9 mouse cellular contexts compared by ENCODE assay signal in the genomic region with DNA sequence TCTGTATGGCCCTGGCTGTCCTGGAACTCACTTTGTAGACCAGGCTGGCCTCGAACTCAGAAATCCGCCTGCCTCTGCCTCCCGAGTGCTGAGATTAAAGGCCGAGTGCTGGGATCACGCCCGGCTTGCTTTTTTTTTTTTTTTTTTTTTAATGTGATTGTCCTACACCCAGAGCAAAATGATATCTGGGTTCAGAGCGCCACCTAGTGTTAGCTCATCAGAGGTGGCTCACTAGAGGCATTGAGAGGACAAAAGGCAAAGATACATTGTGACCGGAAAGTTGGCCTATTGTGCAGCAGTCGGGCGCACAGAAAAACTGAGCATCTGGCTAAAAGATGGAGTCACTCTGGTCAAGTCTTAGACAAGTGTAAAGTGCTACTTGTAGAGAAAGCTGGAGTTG. TPM values are rescaled to one million over a fixed set of nuclear protein-coding genes. Genes with fewer than 3 reads are reported as not detected.
DNase-seq lines count a peak whose midpoint lies in the region; ATAC-seq and TF ChIP-seq lines count a peak whose summit lies in the region.
"Had no signal": no experiment of that assay in that cellular context is flagged by ENCODE, and none has a peak within 500 bp of the region (broad histone marks: within the 10 kb centered on the region; RNA-seq: fewer than 3 reads in every experiment).

No protein-coding gene starts in this region.

- no peak overlapping the region for H3K4me3 ChIP-seq in forebrain, postnatal 0 days (ENCODE audit: low read depth, low read length)
- no peak overlapping the region for H3K4me3 ChIP-seq in hindbrain, embryonic 13.5 days

- peaks cover 7% of the 10 kb centered on the region; the same call in 1 of the 2 replicates for H3K4me1 ChIP-seq in forebrain, postnatal 0 days (ENCODE audit: insufficient read depth)
- peaks cover 26% of the 10 kb centered on the region for H3K4me1 ChIP-seq in hindbrain, embryonic 13.5 days (replicated peaks)

- no peak overlapping the region for H3K27ac ChIP-seq in forebrain, postnatal 0 days (ENCODE audit: low read depth, low read length)
- H3K27ac ChIP-seq in hindbrain, embryonic 13.5 days, result no peak overlapping the region

- H3K27me3 ChIP-seq in forebrain, postnatal 0 days (ENCODE audit: insufficient read depth, low read length), result no peaks in the 10 kb centered on the region
- H3K27me3 ChIP-seq in hindbrain, embryonic 13.5 days, result no peaks in the 10 kb centered on the region

- peak; percentile 68 for DNase-seq in Muller cell, postnatal 12 days (ENCODE audit: inconsistent ontology term)
- DNase-seq in cerebellum, adult 11 months, result peak; percentile 85
- DNase-seq in forebrain, postnatal 0 days, result peak; percentile 92
- DNase-seq in layer of hippocampus, postnatal 25 days (ENCODE audit: extremely low spot score in 1 of 2, low spot score in 1 of 2), result peak; percentile 66 to 92
- DNase-seq in lung, postnatal 25 days (ENCODE audit: low spot score), result peak; percentile 89
- DNase-seq in right cerebral cortex, postnatal 10 days (ENCODE audit: low spot score in 2 of 2), result peak; percentile 83 to 90
- DNase-seq in urinary bladder, postnatal 14 days (ENCODE audit: low spot score), result peak; percentile 88

- H3K9me3 ChIP-seq in forebrain, postnatal 0 days (ENCODE audit: low read length), result no peaks in the 10 kb centered on the region
- no peaks in the 10 kb centered on the region for H3K9me3 ChIP-seq in hindbrain, embryonic 13.5 days

- H3K36me3 ChIP-seq in forebrain, postnatal 0 days (ENCODE audit: insufficient read depth), result peaks cover 12% of the 10 kb centered on the region
- H3K36me3 ChIP-seq in hindbrain, embryonic 13.5 days, result peaks cover 17% of the 10 kb centered on the region

- 19% methylated on average over 10 of the region's 10 CpGs for WGBS in forebrain, postnatal 0 days
- WGBS in hindbrain, embryonic 13.5 days, result 21% methylated on average over 10 of the region's 10 CpGs

- TF ChIP-seq CTCF in forebrain, postnatal 0 days (IDR thresholded peaks at IDR 0.05; ENCODE audit: low read depth), result peak; percentile 81

- H3K9ac ChIP-seq in forebrain, postnatal 0 days, result no peak overlapping the region
- no peak overlapping the region for H3K9ac ChIP-seq in hindbrain, embryonic 13.5 days

- H3K4me2 ChIP-seq in forebrain, postnatal 0 days (ENCODE audit: low read depth), result no peak overlapping the region
- H3K4me2 ChIP-seq in hindbrain, embryonic 13.5 days, result no peak overlapping the region

- ATAC-seq in forebrain, postnatal 0 days, result peak; percentile 63; the same call in 1 of the 2 replicates
- peak; percentile 33; the same call in 1 of the 2 replicates for ATAC-seq in hindbrain, embryonic 13.5 days (ENCODE audit: low FRiP score)

RNA-seq across cellular contexts. Expression of gene Mif, which starts 6.6 kb away (rescaled TPM):
- 598 and 704 TPM in 2 replicates for total RNA-seq in forebrain, postnatal 0 days (2014; rRNA removed)
- polyA plus RNA-seq in forebrain, postnatal 0 days (2015; fragmentation: Nextera tagmentation; extraction: Ambion mirVana), result 2,127 and 2,602 TPM in 2 replicates
- 1,531 and 1,576 TPM in 2 replicates for polyA plus RNA-seq in hindbrain, embryonic 13.5 days (2015; fragmentation: Nextera tagmentation; extraction: Ambion mirVana)
- 100 to 1,000 TPM; 420 to 504 TPM for total RNA-seq in layer of hippocampus, postnatal 25 days (2021)

RNA-seq across cellular contexts. Expression of gene Gstt2, which starts 16.2 kb away (rescaled TPM):
- total RNA-seq in forebrain, postnatal 0 days (2014; rRNA removed), result 4.5 and 5.1 TPM in 2 replicates
- polyA plus RNA-seq in forebrain, postnatal 0 days (2015; fragmentation: Nextera tagmentation; extraction: Ambion mirVana), result 7.4 and 7.8 TPM in 2 replicates
- polyA plus RNA-seq in hindbrain, embryonic 13.5 days (2015; fragmentation: Nextera tagmentation; extraction: Ambion mirVana), result 6.9 and 7.1 TPM in 2 replicates
- total RNA-seq in layer of hippocampus, postnatal 25 days (2021), result 1 to 10 TPM; 2.2 to 4.5 TPM

RNA-seq across cellular contexts. Expression of gene Gstt4, which starts 31.1 kb away (rescaled TPM):
- not detected in 2 replicates for total RNA-seq in forebrain, postnatal 0 days (2014; rRNA removed)
- not detected in 2 replicates for polyA plus RNA-seq in forebrain, postnatal 0 days (2015; fragmentation: Nextera tagmentation; extraction: Ambion mirVana)
- polyA plus RNA-seq in hindbrain, embryonic 13.5 days (2015; fragmentation: Nextera tagmentation; extraction: Ambion mirVana), result not detected in 2 replicates
- not detected for total RNA-seq in layer of hippocampus, postnatal 25 days (2021)
- polyA plus RNA-seq: heart, embryonic 16.5 days had no signal

RNA-seq across cellular contexts. Expression of gene Derl3, which starts 39.8 kb away (rescaled TPM):
- 2.1 and 4.7 TPM in 2 replicates for total RNA-seq in forebrain, postnatal 0 days (2014; rRNA removed)
- polyA plus RNA-seq in forebrain, postnatal 0 days (2015; fragmentation: Nextera tagmentation; extraction: Ambion mirVana), result 1.4 and 1.7 TPM in 2 replicates
- polyA plus RNA-seq in hindbrain, embryonic 13.5 days (2015; fragmentation: Nextera tagmentation; extraction: Ambion mirVana), result 1.7 and 1.8 TPM in 2 replicates
- 1 to 10 TPM; 3.8 to 4.7 TPM for total RNA-seq in layer of hippocampus, postnatal 25 days (2021)

RNA-seq across cellular contexts. Expression of gene Gstt1, which starts 55.1 kb away (rescaled TPM):
- total RNA-seq in forebrain, postnatal 0 days (2014; rRNA removed), result 19.2 and 22.8 TPM in 2 replicates
- polyA plus RNA-seq in forebrain, postnatal 0 days (2015; fragmentation: Nextera tagmentation; extraction: Ambion mirVana), result 18.6 and 21.3 TPM in 2 replicates
- 7.2 and 7.7 TPM in 2 replicates for polyA plus RNA-seq in hindbrain, embryonic 13.5 days (2015; fragmentation: Nextera tagmentation; extraction: Ambion mirVana)
- total RNA-seq in layer of hippocampus, postnatal 25 days (2021), result 1 to 10 TPM; 3.9 to 6.5 TPM
